Mouse (Mus musculus) intestine, embryonic 15.5 days (tissue): ENCODE measurements at regions not wholly inside any gene's neighbourhood (a gene's known extent, or its start where the extent isn't known, plus 50 kb on each side); places are given as distances from the start of the nearest gene placed in this dataset.
A peak's percentile ranks its signal among the peaks of the same experiment; 100 is the strongest.

Experiments
- ATAC-seq: fragments of 200-750 bp; cut with Nextera tagmentation; 2 replicates; pipeline ENCODE4 v1.8.0; 2017; ENCODE audit warnings: moderate TSS enrichment, moderate library complexity
- H3K27ac ChIP-seq: fragments of 300-500 bp; sonication (generic); 2 replicates; pipeline ENCODE4 v1.5.1; 2015; ENCODE audit warnings: mild to moderate bottlenecking, inconsistent platforms
- H3K27me3 ChIP-seq: fragments of 300-500 bp; sonication (generic); replicated peaks from 2 replicates; pipeline ENCODE4 v1.6.1; 2015; ENCODE audit warnings: inconsistent platforms
- H3K36me3 ChIP-seq: fragments of 300-500 bp; sonication (generic); 2 replicates; pipeline ENCODE4 v1.6.1; 2015; ENCODE audit warnings: inconsistent platforms
- H3K4me1 ChIP-seq: fragments of 300-500 bp; sonication (generic); replicated peaks from 2 replicates; pipeline ENCODE4 v1.6.1; 2015; ENCODE audit warnings: inconsistent platforms
- H3K4me2 ChIP-seq: fragments of 300-500 bp; sonication (generic); replicated peaks from 2 replicates; pipeline ENCODE4 v1.6.1; 2015; ENCODE audit warnings: mild to moderate bottlenecking, inconsistent platforms
- H3K4me3 ChIP-seq: fragments of 300-500 bp; sonication (generic); replicated peaks from 2 replicates; pipeline ENCODE4 v1.5.1; 2015; ENCODE audit warnings: inconsistent platforms
- H3K9ac ChIP-seq: fragments of 300-500 bp; sonication (generic); 2 replicates; pipeline ENCODE4 v1.6.1; 2015; ENCODE audit warnings: inconsistent platforms
- H3K9me3 ChIP-seq: fragments of 300-500 bp; sonication (generic); 2 replicates; pipeline ENCODE4 v1.6.1; 2016; ENCODE audit warnings: inconsistent platforms
- WGBS: fragments of 180-500 bp; shearing (Covaris S2); methylation state at CpG from one replicate; pipeline ENCODE4 v1.1.7; 2015; 5-methylcytosine and 5-hydroxymethylcytosine counted together

GRCm38 (mm10) chr1:57204331-57204730 is 173.1 kb upstream of the 1700066M21Rik start:
- ATAC-seq, result peak; percentile 75
- WGBS, result 34% methylated on average over 3 of the region's 3 CpGs
- Histone ChIP-seq H3K27ac (no peak overlapping the region), H3K27me3 (no peaks in the 10 kb centered on the region), H3K9ac (no peak overlapping the region), H3K36me3 (no peaks in the 10 kb centered on the region), H3K4me1 (0 out of 2 replicates have a peak, but pooled peaks cover 4% of the 10 kb centered on the region), H3K4me3 (no peak overlapping the region), H3K9me3 (no peaks in the 10 kb centered on the region), H3K4me2 (no peak overlapping the region)

GRCm38 (mm10) chr1:57205198-57205987 is 172.0 kb upstream of the 1700066M21Rik start:
- H3K4me2 ChIP-seq, result peak overlapping the region; percentile 51
- WGBS, result 7% methylated on average over 9 of the region's 9 CpGs
- peak; percentile 75 for ATAC-seq

GRCm38 (mm10) chr1:57206496-57206895 is 170.9 kb upstream of the 1700066M21Rik start:
- no peaks in the 10 kb centered on the region for H3K27me3 ChIP-seq
- no peaks in the 10 kb centered on the region for H3K9me3 ChIP-seq
- no peak overlapping the region for H3K4me2 ChIP-seq
- no peak overlapping the region for H3K27ac ChIP-seq
- H3K4me3 ChIP-seq, result no peak overlapping the region
- 57% methylated on average over 3 of the region's 3 CpGs for WGBS
- 0 out of 2 replicates have a peak, but pooled peaks cover 4% of the 10 kb centered on the region for H3K4me1 ChIP-seq
- no peak overlapping the region for H3K9ac ChIP-seq
- H3K36me3 ChIP-seq, result no peaks in the 10 kb centered on the region
- no peak for ATAC-seq

More at GRCm38 (mm10) chr1:57205198-57205987, 172.0 kb upstream of the 1700066M21Rik start:
- Histone ChIP-seq H3K4me3 (no peak overlapping the region), H3K9me3 (no peaks in the 10 kb centered on the region), H3K4me1 (0 out of 2 replicates have a peak, but pooled peaks cover 4% of the 10 kb centered on the region), H3K9ac (no peak overlapping the region), H3K27me3 (no peaks in the 10 kb centered on the region), H3K36me3 (no peaks in the 10 kb centered on the region), H3K27ac (no peak overlapping the region)

GRCm38 (mm10) chr1:57206944-57207343 is 170.5 kb upstream of the 1700066M21Rik start:
- no peaks in the 10 kb centered on the region for H3K9me3 ChIP-seq
- 0 out of 2 replicates have a peak, but pooled peaks cover 4% of the 10 kb centered on the region for H3K4me1 ChIP-seq
- no peaks in the 10 kb centered on the region for H3K27me3 ChIP-seq
- no peak overlapping the region for H3K9ac ChIP-seq
- no peak for ATAC-seq
- H3K4me3 ChIP-seq, result no peak overlapping the region
- H3K27ac ChIP-seq, result no peak overlapping the region
- no peak overlapping the region for H3K4me2 ChIP-seq
- no peaks in the 10 kb centered on the region for H3K36me3 ChIP-seq
- 13% methylated on average over 1 of the region's 1 CpGs for WGBS

GRCm38 (mm10) chr1:57208415-57208814 is 169.0 kb upstream of the 1700066M21Rik start:
- no peak overlapping the region for H3K9ac ChIP-seq
- WGBS, result 85% methylated on average over 9 of the region's 9 CpGs
- no peak for ATAC-seq

GRCm38 (mm10) chr1:57209281-57209680 is 168.1 kb upstream of the 1700066M21Rik start:
- 63% methylated on average over 2 of the region's 2 CpGs for WGBS
- no peak for ATAC-seq
- Histone ChIP-seq H3K27ac (no peak overlapping the region), H3K4me1 (0 out of 2 replicates have a peak, but pooled peaks cover 4% of the 10 kb centered on the region), H3K36me3 (no peaks in the 10 kb centered on the region), H3K27me3 (no peaks in the 10 kb centered on the region), H3K9ac (no peak overlapping the region), H3K4me3 (no peak overlapping the region), H3K4me2 (no peak overlapping the region), H3K9me3 (no peaks in the 10 kb centered on the region)

More at GRCm38 (mm10) chr1:57208415-57208814, 169.0 kb upstream of the 1700066M21Rik start:
- Histone ChIP-seq H3K4me3 (no peak overlapping the region), H3K4me2 (no peak overlapping the region), H3K36me3 (no peaks in the 10 kb centered on the region), H3K27ac (no peak overlapping the region), H3K4me1 (0 out of 2 replicates have a peak, but pooled peaks cover 4% of the 10 kb centered on the region), H3K9me3 (no peaks in the 10 kb centered on the region), H3K27me3 (no peaks in the 10 kb centered on the region)

GRCm38 (mm10) chr1:57211046-57211445 is 166.4 kb upstream of the 1700066M21Rik start:
- Histone ChIP-seq H3K36me3 (no peaks in the 10 kb centered on the region), H3K27ac (no peak overlapping the region), H3K27me3 (no peaks in the 10 kb centered on the region), H3K9ac (no peak overlapping the region), H3K4me2 (no peak overlapping the region), H3K9me3 (no peaks in the 10 kb centered on the region), H3K4me1 (0 out of 2 replicates have a peak, but pooled peaks cover 4% of the 10 kb centered on the region), H3K4me3 (no peak overlapping the region)
- WGBS, result 82% methylated on average over 2 of the region's 2 CpGs
- no peak for ATAC-seq

GRCm38 (mm10) chr1:57213428-57213874 is 164.0 kb upstream of the 1700066M21Rik start:
- Histone ChIP-seq H3K27me3 (no peaks in the 10 kb centered on the region), H3K27ac (no peak overlapping the region), H3K9me3 (no peaks in the 10 kb centered on the region), H3K4me3 (no peak overlapping the region), H3K9ac (no peak overlapping the region), H3K4me2 (peak overlapping the region; percentile 38), H3K36me3 (no peaks in the 10 kb centered on the region), H3K4me1 (0 out of 2 replicates have a peak, but pooled peaks cover 4% of the 10 kb centered on the region)
- 44% methylated on average over 16 of the region's 16 CpGs for whole genome bisulfite sequencing
- peak; percentile 28; the same call in 1 of the 2 replicates for ATAC-seq

GRCm38 (mm10) chr1:57214266-57214665 is 163.2 kb upstream of the 1700066M21Rik start:
- H3K4me1 ChIP-seq, result 0 out of 2 replicates have a peak, but pooled peaks cover 4% of the 10 kb centered on the region
- ATAC-seq, result no peak
- no peaks in the 10 kb centered on the region for H3K9me3 ChIP-seq
- no peak overlapping the region for H3K4me3 ChIP-seq
- H3K4me2 ChIP-seq, result no peak overlapping the region
- H3K36me3 ChIP-seq, result no peaks in the 10 kb centered on the region
- H3K27ac ChIP-seq, result no peak overlapping the region
- no peak overlapping the region for H3K9ac ChIP-seq
- WGBS, result 40% methylated on average over 2 of the region's 2 CpGs
- no peaks in the 10 kb centered on the region for H3K27me3 ChIP-seq

GRCm38 (mm10) chr1:57217656-57218055 is 159.8 kb upstream of the 1700066M21Rik start:
- H3K9ac ChIP-seq, result no peak overlapping the region
- no peak for ATAC-seq

GRCm38 (mm10) chr1:57218127-57218526 is 159.3 kb upstream of the 1700066M21Rik start:
- WGBS, result 81% methylated on average over 2 of the region's 2 CpGs
- Histone ChIP-seq H3K4me1 (0 out of 2 replicates have a peak, but pooled peaks cover 4% of the 10 kb centered on the region), H3K4me2 (no peak overlapping the region)

More at GRCm38 (mm10) chr1:57217656-57218055, 159.8 kb upstream of the 1700066M21Rik start:
- no peaks in the 10 kb centered on the region for H3K9me3 ChIP-seq
- H3K36me3 ChIP-seq, result no peaks in the 10 kb centered on the region
- no peak overlapping the region for H3K4me3 ChIP-seq
- H3K27ac ChIP-seq, result no peak overlapping the region
- WGBS, result 87% methylated on average over 8 of the region's 8 CpGs
- H3K27me3 ChIP-seq, result no peaks in the 10 kb centered on the region
- no peak overlapping the region for H3K4me2 ChIP-seq
- H3K4me1 ChIP-seq, result 0 out of 2 replicates have a peak, but pooled peaks cover 4% of the 10 kb centered on the region

GRCm38 (mm10) chr1:57218616-57219015 is 158.8 kb upstream of the 1700066M21Rik start:
- ATAC-seq, result no peak
- Histone ChIP-seq H3K4me3 (no peak overlapping the region), H3K9ac (no peak overlapping the region), H3K36me3 (no peaks in the 10 kb centered on the region), H3K9me3 (no peaks in the 10 kb centered on the region), H3K27ac (no peak overlapping the region), H3K4me1 (0 out of 2 replicates have a peak, but pooled peaks cover 4% of the 10 kb centered on the region), H3K4me2 (no peak overlapping the region), H3K27me3 (no peaks in the 10 kb centered on the region)
- WGBS, result 39% methylated on average over 3 of the region's 3 CpGs

More at GRCm38 (mm10) chr1:57218127-57218526, 159.3 kb upstream of the 1700066M21Rik start:
- ATAC-seq, result no peak
- Histone ChIP-seq H3K9me3 (no peaks in the 10 kb centered on the region), H3K4me3 (no peak overlapping the region), H3K36me3 (no peaks in the 10 kb centered on the region), H3K27me3 (no peaks in the 10 kb centered on the region), H3K27ac (no peak overlapping the region), H3K9ac (no peak overlapping the region)
